Mouse (Mus musculus) CH12.LX (cell line): ENCODE data around the gene Traf2. TPM values are rescaled to one million over a fixed set of nuclear protein-coding genes. Genes with fewer than 3 reads are reported as not detected.

ENCODE experiments used
- DNase-seq: peaks from one replicate; pipeline ENCODE4 v3.0.0-alpha.2; 2013; ENCODE audit errors: extremely low read depth
- H3K27ac ChIP-seq: 2 replicates; pipeline ENCODE4 v1.5.1; 2012; ENCODE audit warnings: low read depth, mild to moderate bottlenecking, control low read depth, moderate library complexity; ENCODE audit not compliant: insufficient read depth
- H3K27me3 ChIP-seq: replicated peaks from 2 replicates; pipeline ENCODE3; 2012; ENCODE audit warnings: inconsistent platforms
- H3K36me3 ChIP-seq, 2 experiments: replicated peaks in 1 of 2; 2 replicates each; pipeline versions ENCODE3 to v1.6.1; 2012; ENCODE audit warnings: inconsistent platforms in 1 of 2, low read length in 1 of 2, mild to moderate bottlenecking in 1 of 2, mixed read lengths in 1 of 2, moderate library complexity in 1 of 2; ENCODE audit not compliant: control insufficient read depth in 1 of 2, insufficient read depth in 1 of 2
- H3K4me1 ChIP-seq, 2 experiments: 2 replicates each; pipeline ENCODE4 v1.6.1; 2012; ENCODE audit warnings: inconsistent platforms in 1 of 2, moderate library complexity in 1 of 2; ENCODE audit not compliant: insufficient read depth in 2 of 2, control insufficient read depth in 1 of 2
- H3K4me2 ChIP-seq: 2 replicates; pipeline ENCODE4 v1.6.1; 2012; ENCODE audit warnings: low read depth, mild to moderate bottlenecking, control low read depth; ENCODE audit not compliant: poor library complexity, insufficient read depth, severe bottlenecking
- H3K4me3 ChIP-seq, 3 experiments: fragments of 150-350 bp in 1 of 3; sonication (generic) in 1 of 3; replicated peaks in 1 of 3; 2 replicates each; pipeline versions ENCODE3 to v1.5.1; 2011 to 2012; ENCODE audit warnings: low read depth in 2 of 3, low read length in 2 of 3, mild to moderate bottlenecking in 2 of 3, moderate library complexity in 2 of 3, control low read depth in 1 of 3, improper control_type of control experiment in 1 of 3, inconsistent platforms in 1 of 3, mixed read lengths in 1 of 3; ENCODE audit not compliant: poor library complexity in 1 of 3
- H3K79me2 ChIP-seq: replicated peaks from 2 replicates; pipeline ENCODE4 v1.6.1; 2012; ENCODE audit warnings: mild to moderate bottlenecking, moderate library complexity; ENCODE audit not compliant: control insufficient read depth, poor library complexity, insufficient read depth, severe bottlenecking; ENCODE audit errors: extremely low read depth
- H3K9ac ChIP-seq: 2 replicates; pipeline ENCODE4 v1.6.1; 2012; ENCODE audit warnings: low read depth, mild to moderate bottlenecking, control low read depth, moderate library complexity; ENCODE audit not compliant: insufficient read depth
- H3K9me3 ChIP-seq: replicated peaks from 2 replicates; pipeline ENCODE3; 2012; ENCODE audit warnings: low read length, inconsistent platforms, mixed read lengths
- CHD1 ChIP-seq: IDR thresholded peaks from 2 replicates; pipeline ENCODE4 v1.6.1; 2012; ENCODE audit warnings: low read depth, low read length, improper control_type of control experiment, inconsistent platforms
- CTCF ChIP-seq, 2 experiments: IDR thresholded peaks in 1 of 2; conservative IDR thresholded peaks in 1 of 2; 2 replicates each; pipeline ENCODE4 v1.5.1; 2011 to 2012; ENCODE audit warnings: low read depth in 2 of 2, low read length in 2 of 2, improper control_type of control experiment in 1 of 2, inconsistent platforms in 1 of 2, mild to moderate bottlenecking in 1 of 2, moderate library complexity in 1 of 2
- E2F4 ChIP-seq: IDR thresholded peaks from 2 replicates; pipeline ENCODE4 v1.6.1; 2011; ENCODE audit warnings: low read depth, low read length, improper control_type of control experiment; ENCODE audit not compliant: insufficient replicate concordance
- EP300 ChIP-seq: IDR thresholded peaks from 2 replicates; pipeline ENCODE4 v1.6.1; 2011; ENCODE audit warnings: low read length, improper control_type of control experiment
- HCFC1 ChIP-seq: IDR thresholded peaks from 2 replicates; pipeline ENCODE4 v1.6.1; 2012; ENCODE audit warnings: low read depth, mild to moderate bottlenecking, inconsistent platforms, low read length, improper control_type of control experiment
- JUN ChIP-seq: IDR thresholded peaks from 2 replicates; pipeline ENCODE4 v1.6.1; 2011; ENCODE audit warnings: low read depth, mild to moderate bottlenecking, low read length, improper control_type of control experiment, moderate library complexity; ENCODE audit not compliant: insufficient read depth
- KAT2A ChIP-seq: IDR thresholded peaks from 2 replicates; pipeline ENCODE4 v1.6.1; 2012; ENCODE audit warnings: low read length, improper control_type of control experiment, inconsistent platforms; ENCODE audit not compliant: insufficient replicate concordance
- MAFK ChIP-seq: IDR thresholded peaks from 2 replicates; pipeline ENCODE4 v1.6.1; 2011; ENCODE audit warnings: low read length, improper control_type of control experiment; ENCODE audit not compliant: insufficient replicate concordance
- MAX ChIP-seq: IDR thresholded peaks from 2 replicates; pipeline ENCODE4 v1.6.1; 2011; ENCODE audit warnings: low read length, improper control_type of control experiment
- MAZ ChIP-seq: IDR thresholded peaks from 2 replicates; pipeline ENCODE4 v1.6.1; 2012; ENCODE audit warnings: low read depth, mild to moderate bottlenecking, inconsistent platforms, low read length, improper control_type of control experiment, moderate library complexity
- MXI1 ChIP-seq: IDR thresholded peaks from 2 replicates; pipeline ENCODE4 v1.6.1; 2011; ENCODE audit warnings: mild to moderate bottlenecking, low read depth, low read length, improper control_type of control experiment
- MYC ChIP-seq: IDR thresholded peaks from 2 replicates; pipeline ENCODE4 v1.6.1; 2011; ENCODE audit warnings: low read depth, mild to moderate bottlenecking, improper control_type of control experiment, low read length
- PAX5 ChIP-seq: IDR thresholded peaks from 2 replicates; pipeline ENCODE4 v1.6.1; 2012; ENCODE audit warnings: low read length, inconsistent platforms, mixed read lengths
- POLR2A ChIP-seq: IDR thresholded peaks from 2 replicates; pipeline ENCODE4 v1.6.1; 2011; ENCODE audit warnings: low read depth, mild to moderate bottlenecking, improper control_type of control experiment, low read length
- RAD21 ChIP-seq: IDR thresholded peaks from 2 replicates; pipeline ENCODE4 v1.6.1; 2011; ENCODE audit warnings: low read depth, mild to moderate bottlenecking, low read length, improper control_type of control experiment, moderate library complexity
- RCOR1 ChIP-seq: conservative IDR thresholded peaks from 2 replicates; pipeline ENCODE4 v1.6.1; 2012; ENCODE audit warnings: low read depth, mild to moderate bottlenecking, inconsistent platforms, low read length, improper control_type of control experiment
- SMC3 ChIP-seq: IDR thresholded peaks from 2 replicates; pipeline ENCODE4 v1.6.1; 2011; ENCODE audit warnings: low read depth, low read length, improper control_type of control experiment
- TBP ChIP-seq: conservative IDR thresholded peaks from 2 replicates; pipeline ENCODE4 v1.6.1; 2011; ENCODE audit warnings: low read depth, low read length, improper control_type of control experiment
- UBTF ChIP-seq: IDR thresholded peaks from 2 replicates; pipeline ENCODE4 v1.6.1; 2012; ENCODE audit warnings: low read depth, mild to moderate bottlenecking, inconsistent platforms, low read length, improper control_type of control experiment, moderate library complexity
- ZC3H11A ChIP-seq: IDR thresholded peaks from 2 replicates; pipeline ENCODE4 v1.6.1; 2012; ENCODE audit warnings: low read depth, mild to moderate bottlenecking, inconsistent platforms, low read length, improper control_type of control experiment
- ZKSCAN1 ChIP-seq: IDR thresholded peaks from 2 replicates; pipeline ENCODE4 v1.6.1; 2012; ENCODE audit warnings: low read depth, inconsistent platforms, low read length, improper control_type of control experiment, borderline replicate concordance
- ZMIZ1 ChIP-seq: IDR thresholded peaks from 2 replicates; pipeline ENCODE4 v1.6.1; 2012; ENCODE audit warnings: low read depth, mild to moderate bottlenecking, inconsistent platforms, low read length, improper control_type of control experiment
- ZNF384 ChIP-seq: IDR thresholded peaks from 2 replicates; pipeline ENCODE4 v1.6.1; 2012; ENCODE audit warnings: low read depth, low read length, improper control_type of control experiment, inconsistent platforms
- dilution Hi-C: fragments of 300-500 bp; cut with MboI; formaldehyde crosslinking; loops from 2 replicates; pipeline ENCODE4 v1.14.3; 2020; ENCODE audit warnings: low sequenced_read_pairs; ENCODE audit not compliant: extremely low pct_unique_long_range_greater_than_20kb, extremely low pct_ligation_motif_present
- in situ Hi-C: fragments of 300-500 bp; cut with MboI; formaldehyde crosslinking; loops from 3 replicates; pipeline ENCODE4 v1.14.3; 2019; ENCODE audit warnings: low sequenced_read_pairs, low pct_ligation_motif_present, low pct_unique_long_range_greater_than_20kb, mixed read lengths
- polyA plus RNA-seq: library from polyadenylated mRNA; unstranded; fragments of >175 nt; gene quantifications from 2 replicates; pipeline ENCODE4 v1.2.1, GENCODE M21; 2012; ENCODE audit warnings: low read depth; ENCODE audit not compliant: insufficient read length
- total RNA-seq, 2 experiments: library from RNA; depleted of rRNA; stranded (reverse); fragments of 300-350 nt in 1 of 2; fragments of >200 nt in 1 of 2; gene quantifications; 2 replicates each; pipeline ENCODE4 v1.2.3; 2012 to 2014

Gene Traf2
- total and polyA plus RNA-seq, 3 experiments, result 17.9 to 26.4 (median 25.1) TPM

GRCm38 (mm10) chr2:25566558-25566957, 19.8 kb upstream of the Traf2 start:
- H3K4me3 ChIP-seq, result no peak overlapping the region
- H3K79me2 ChIP-seq, result no peaks in the 10 kb centered on the region
- no peak overlapping the region for H3K27ac ChIP-seq
- no peak overlapping the region for H3K4me2 ChIP-seq
- H3K9me3 ChIP-seq, result no peaks in the 10 kb centered on the region
- in situ Hi-C loops (no loop called here), dilution Hi-C loops (no loop called here)
- peaks cover 73 to 100% of the 10 kb centered on the region in 2 experiments for H3K36me3 ChIP-seq
- no peak for DNase-seq
- H3K9ac ChIP-seq, result no peak overlapping the region
- H3K4me1 ChIP-seq, result no peaks in the 10 kb centered on the region; a peak in 1 of 4 replicates
- H3K27me3 ChIP-seq, result no peaks in the 10 kb centered on the region
- TF ChIP-seq MYC, result no peak

GRCm38 (mm10) chr2:25565741-25566140, 19.0 kb upstream of the Traf2 start:
- Histone ChIP-seq H3K27me3 (no peaks in the 10 kb centered on the region), H3K4me3 (no peak overlapping the region), H3K9me3 (no peaks in the 10 kb centered on the region)
- in situ Hi-C loops, result no loop called here
- TF ChIP-seq MYC, result no peak
- TF ChIP-seq ZNF384, result no peak
- TF ChIP-seq HCFC1, result no peak
- no peak for TF ChIP-seq E2F4
- TF ChIP-seq ZMIZ1, result no peak
- TF ChIP-seq PAX5, result no peak
- no peak for TF ChIP-seq KAT2A
- no peak for TF ChIP-seq CHD1
- TF ChIP-seq TBP, result no peak
- TF ChIP-seq POLR2A, result no peak
- no peak for TF ChIP-seq UBTF
- TF ChIP-seq RAD21, result no peak
- TF ChIP-seq CTCF (conservative IDR thresholded peaks at IDR 0.05 in 1 of 2, IDR thresholded peaks at IDR 0.05 in 1 of 2; ENCODE audit: low read depth in 2 of 2, low read length in 2 of 2), result no peak
- TF ChIP-seq, all 38 proteins: peak for 0
- Histone ChIP-seq H3K9ac (no peak overlapping the region), H3K79me2 (no peaks in the 10 kb centered on the region), H3K36me3 (peaks cover 79 to 100% of the 10 kb centered on the region in 2 experiments), H3K27ac (no peak overlapping the region), H3K4me2 (no peak overlapping the region), H3K4me1 (no peaks in the 10 kb centered on the region; a peak in 1 of 4 replicates)
- DNase-seq, result no peak
- dilution Hi-C loops, result no loop called here

GRCm38 (mm10) chr2:25561946-25562345, 15.2 kb upstream of the Traf2 start:
- no peak overlapping the region for H3K4me2 ChIP-seq
- no peak for DNase-seq
- dilution Hi-C loops, result no loop called here
- H3K4me3 ChIP-seq, result no peak overlapping the region
- in situ Hi-C loops, result no loop called here
- peaks cover 8 to 15% of the 10 kb centered on the region in 2 experiments for H3K4me1 ChIP-seq
- peaks cover 25% of the 10 kb centered on the region for H3K79me2 ChIP-seq
- H3K9me3 ChIP-seq, result no peaks in the 10 kb centered on the region
- TF ChIP-seq SMC3 (no peak), EP300 (no peak), ZKSCAN1 (no peak), KAT2A (no peak), ZMIZ1 (no peak), UBTF (no peak), CHD1 (no peak), JUN (no peak), CTCF (conservative IDR thresholded peaks at IDR 0.05 in 1 of 2, IDR thresholded peaks at IDR 0.05 in 1 of 2; ENCODE audit: low read depth in 2 of 2, low read length in 2 of 2) (no peak), MAFK (no peak), ZC3H11A (no peak), POLR2A (no peak), RCOR1 (no peak), MXI1 (no peak), MAZ (no peak), MAX (no peak)
- no peaks in the 10 kb centered on the region for H3K27me3 ChIP-seq
- H3K9ac ChIP-seq, result no peak overlapping the region
- peaks cover 67 to 78% of the 10 kb centered on the region in 2 experiments for H3K36me3 ChIP-seq
- no peak overlapping the region for H3K27ac ChIP-seq
